Mouse (Mus musculus) small intestine, adult 2 months (tissue): ENCODE measurements around the gene Kcng1.

Experiments
- CTCF ChIP-seq: fragments of 200-500 bp; IDR thresholded peaks from 2 replicates; pipeline ENCODE4 v1.5.1; 2012; ENCODE audit warnings: low read depth, mild to moderate bottlenecking, control low read depth, inconsistent platforms, low read length, moderate library complexity, mixed read lengths; ENCODE audit not compliant: insufficient replicate concordance, insufficient read length; ENCODE audit errors: extremely low read depth
- POLR2A ChIP-seq: fragments of 200-500 bp; IDR thresholded peaks from 2 replicates; pipeline ENCODE4 v1.6.1; 2012; ENCODE audit warnings: low read depth, mild to moderate bottlenecking, control low read depth, inconsistent platforms, low read length, moderate library complexity

- TF ChIP-seq CTCF (no peak), POLR2A (no peak)
These were observed 7.5 kb upstream of the Kcng1 start for GRCm38 (mm10) chr2:168289016-168289415.
